Mouse (Mus musculus) brain, embryonic 18.5 days (tissue): ENCODE results near the gene Hdac10.

Experiments
- DNase-seq: peaks from one replicate; pipeline ENCODE4 v3.0.0-alpha.2; 2012; ENCODE audit warnings: low read depth, low spot score

The Hdac10 gene

DNA sequence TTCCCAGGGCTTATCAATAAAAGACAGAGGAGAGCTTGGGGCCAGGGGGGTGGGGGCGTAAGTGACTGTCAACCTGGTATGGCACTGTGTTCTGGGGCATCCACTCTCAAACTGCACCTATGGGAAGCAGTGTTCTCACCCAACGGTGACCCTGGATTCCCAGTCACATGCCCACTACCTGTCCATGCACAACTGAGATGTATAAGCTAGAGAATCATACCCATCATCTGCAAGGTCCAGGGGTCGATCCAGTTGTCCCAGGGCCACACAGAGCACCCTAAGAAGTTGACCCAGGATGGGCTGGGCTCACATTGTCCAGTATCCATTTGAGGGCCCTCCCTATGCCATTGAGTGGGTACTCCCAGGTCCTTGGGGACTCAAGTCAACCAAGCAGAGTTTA lies 4.2 kb downstream of the Hdac10 start:
- no peak for DNase-seq

GRCm38 (mm10) chr15:89123595-89123994 lies 4.9 kb downstream of the Hdac10 start:
- DNase-seq, result no peak

- DNase-seq, result peak; percentile 89
These were observed 5.7 kb downstream of the Hdac10 start, which contains the start of gene Tubgcp6 for GRCm38 (mm10) chr15:89122649-89123366. Gene Tubgcp6 (minus strand): TSS chr15:89123112.

DNA sequence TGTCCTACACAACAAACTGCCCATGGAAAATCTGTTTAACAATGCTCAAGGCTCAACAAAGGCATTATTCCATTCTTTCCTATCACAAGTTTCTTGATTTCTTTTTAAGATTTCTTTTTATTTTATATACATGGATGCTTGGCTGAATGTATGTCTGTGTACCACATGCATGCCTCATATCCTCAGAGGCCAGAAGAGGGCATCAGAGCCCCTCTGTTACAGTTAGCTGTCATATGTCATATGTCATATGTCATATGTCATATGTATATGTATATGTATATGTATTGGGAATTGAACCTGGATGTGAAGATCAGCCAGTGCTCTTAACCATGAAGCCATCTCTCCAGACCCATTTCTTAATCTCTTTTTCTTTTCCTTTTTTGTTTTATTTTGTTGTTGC lies 10.5 kb downstream of the Hdac10 start:
- DNase-seq, result no peak

DNA sequence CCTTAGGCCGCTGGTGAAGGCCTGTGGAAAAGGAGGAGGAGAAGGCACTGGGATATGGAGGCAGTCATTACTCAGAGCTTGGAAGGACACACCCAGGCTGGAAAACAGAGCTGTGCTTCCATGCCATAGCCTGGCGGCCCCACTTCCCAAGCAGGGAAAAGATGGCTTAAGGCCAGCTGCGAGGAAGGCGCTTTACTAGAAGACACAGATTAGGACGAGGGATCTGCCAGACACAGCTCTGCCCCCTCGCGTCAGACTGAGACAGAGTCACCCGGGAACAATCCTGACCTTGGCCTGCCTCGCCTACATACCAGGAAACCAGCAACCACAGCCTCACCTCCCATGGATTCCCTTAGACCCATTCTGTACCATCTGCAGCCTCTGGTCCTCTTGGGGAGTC lies 18.4 kb downstream of the Hdac10 start:
- DNase-seq, result no peak

- no peak for DNase-seq
These were observed 21.5 kb downstream of the Hdac10 start for GRCm38 (mm10) chr15:89106976-89107375.

DNA sequence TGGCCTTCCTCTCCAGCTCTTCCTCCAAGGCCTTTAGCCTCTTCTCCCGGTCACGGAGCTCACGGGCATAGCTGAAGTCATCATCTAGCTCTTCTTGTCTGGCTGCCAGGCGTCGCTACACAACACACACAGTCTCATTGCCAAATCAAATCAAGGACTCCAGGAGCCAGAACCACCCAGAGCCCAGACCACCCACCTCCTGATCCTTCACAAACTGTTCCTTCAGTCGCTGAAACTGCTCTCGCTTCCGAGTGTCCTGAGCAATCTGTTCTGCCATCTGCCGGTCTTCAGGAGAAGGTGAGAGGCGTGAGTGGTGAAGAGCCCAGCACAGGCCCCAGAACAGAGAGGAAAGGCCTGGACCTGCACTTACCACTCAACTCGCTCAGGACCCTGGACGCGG lies 22.4 kb downstream of the Hdac10 start:
- DNase-seq, result no peak

- no peak for DNase-seq
These were observed 24.1 kb downstream of the Hdac10 start for GRCm38 (mm10) chr15:89104425-89104824.

DNA sequence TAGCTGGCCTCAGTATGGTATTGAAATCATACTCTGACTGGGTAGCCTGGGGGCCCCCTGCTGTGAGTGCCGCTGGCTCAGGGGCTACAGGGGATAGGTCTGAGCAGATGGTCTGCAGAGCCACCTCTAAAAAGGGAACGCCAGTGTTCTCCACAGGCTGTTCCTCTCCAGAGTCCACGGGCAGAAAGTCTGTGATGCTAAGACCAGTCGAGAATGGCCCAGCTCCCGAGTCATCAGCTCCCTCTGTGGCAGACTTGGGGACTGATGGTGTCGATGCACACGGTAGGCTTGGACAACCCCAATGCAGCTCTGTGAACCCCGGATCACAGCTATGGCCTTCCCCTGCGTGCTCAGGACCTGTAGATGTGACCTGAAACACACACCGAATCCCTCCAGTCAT lies 24.6 kb downstream of the Hdac10 start:
- no peak for DNase-seq

GRCm38 (mm10) chr15:89102646-89103045 lies 25.9 kb downstream of the Hdac10 start:
- DNase-seq, result no peak

DNA sequence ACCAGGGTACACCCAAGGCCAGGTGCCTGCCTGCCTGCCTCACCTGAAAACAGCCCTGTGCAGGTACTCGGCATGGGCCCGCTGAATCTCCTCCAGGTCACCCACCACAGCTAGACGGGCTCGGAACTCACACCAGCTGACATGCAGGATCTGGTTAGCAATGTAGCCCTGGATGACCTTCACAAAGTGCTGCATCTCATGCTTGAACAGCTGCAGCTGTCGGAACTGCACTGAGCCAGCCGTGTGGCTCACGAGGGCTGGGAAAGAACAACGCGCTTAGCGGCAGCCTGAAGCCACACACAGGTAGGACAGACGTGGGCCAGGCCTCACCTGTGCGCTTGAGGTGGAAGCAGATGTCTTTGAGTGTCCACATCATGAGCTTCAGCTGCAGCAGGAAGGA lies 27.7 kb downstream of the Hdac10 start:
- DNase-seq, result no peak

- no peak for DNase-seq
These were observed 29.9 kb downstream of the Hdac10 start for GRCm38 (mm10) chr15:89098616-89099015.

GRCm38 (mm10) chr15:89097450-89097849 lies 31.1 kb downstream of the Hdac10 start:
- no peak for DNase-seq

DNA sequence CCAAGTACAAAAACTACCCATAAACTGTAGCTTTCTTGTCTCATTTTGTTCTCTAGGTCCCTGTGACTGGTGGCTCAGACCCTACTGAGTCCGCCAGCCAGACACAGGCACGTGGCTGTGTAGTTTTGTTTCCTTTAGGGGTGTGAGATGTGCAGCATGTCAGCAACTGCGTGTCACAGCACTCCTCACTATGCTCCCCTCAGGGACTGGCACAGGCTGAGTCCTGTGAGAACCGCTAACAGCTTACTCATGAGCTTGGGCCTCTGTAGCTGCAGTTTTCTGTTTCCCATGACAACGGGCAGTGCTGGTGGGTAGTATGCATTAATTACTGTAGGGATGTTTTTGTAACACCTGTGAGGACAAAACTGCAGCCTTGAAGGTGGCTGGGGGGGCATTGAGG lies 36.3 kb downstream of the Hdac10 start:
- DNase-seq, result no peak

GRCm38 (mm10) chr15:89090662-89091061 lies 37.8 kb downstream of the Hdac10 start:
- DNase-seq, result no peak

- no peak for DNase-seq
These were observed 39.0 kb downstream of the Hdac10 start for GRCm38 (mm10) chr15:89089248-89090051.

DNA sequence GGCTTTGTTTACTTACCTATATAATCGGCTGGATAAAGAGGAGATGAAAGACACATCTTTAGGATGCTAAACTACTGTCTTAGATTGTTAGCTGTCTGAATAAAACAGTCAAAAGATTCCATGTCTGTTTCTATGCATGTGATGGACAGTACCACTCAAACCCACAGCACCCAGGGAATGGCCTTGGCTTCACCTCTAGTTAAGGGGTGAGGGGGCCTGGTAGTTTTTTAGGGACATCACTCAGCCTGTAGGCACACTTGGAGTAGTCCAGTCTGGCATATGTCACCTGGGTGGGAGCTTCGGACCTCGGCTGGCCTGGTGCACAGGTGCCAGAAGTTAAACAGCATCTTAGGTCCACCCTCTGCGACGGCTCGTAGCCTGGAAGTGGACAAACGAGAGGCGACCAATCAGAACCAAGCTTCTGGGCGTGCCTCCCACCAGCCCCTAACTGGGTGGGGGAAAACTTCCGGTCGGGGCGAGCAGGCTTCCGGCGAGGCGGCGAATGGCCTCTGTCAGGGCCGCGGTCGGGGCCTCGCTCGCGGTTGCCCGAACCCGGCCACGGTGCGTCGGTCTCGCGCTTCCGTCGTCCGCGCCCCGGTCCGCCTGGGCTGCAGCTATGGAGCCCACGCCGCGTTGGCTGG lies 39.8 kb downstream of the Hdac10 start, which contains the start of gene Selenoo:
Gene Selenoo (plus strand): TSS at position 478 of the 641 bp plus-strand sequence.
- DNase-seq, result peak; percentile 75

DNA sequence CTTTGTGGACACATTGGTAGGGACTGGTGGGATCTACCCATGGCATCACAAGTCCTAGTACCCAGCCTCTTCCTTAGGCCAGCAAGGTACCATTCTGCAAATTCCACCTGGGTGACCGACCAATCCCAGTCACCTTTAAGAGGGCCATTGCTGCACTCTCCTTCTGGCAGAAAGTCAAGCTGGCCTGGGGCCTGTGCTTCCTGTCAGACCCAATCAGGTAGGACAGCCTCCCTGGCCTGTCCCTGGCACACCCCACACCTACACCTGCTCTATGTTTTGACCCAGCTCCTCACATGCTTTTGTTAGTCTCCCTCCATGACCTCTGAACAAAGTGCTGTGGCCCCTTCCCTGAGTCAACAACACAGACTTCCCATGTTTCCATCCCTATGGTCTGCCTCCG lies 43.7 kb downstream of the Hdac10 start:
- no peak for DNase-seq

- no peak for DNase-seq
These were observed 44.6 kb downstream of the Hdac10 start for GRCm38 (mm10) chr15:89083906-89084305.

- DNase-seq, result no peak
These were observed 50.2 kb downstream of the Hdac10 start for GRCm38 (mm10) chr15:89078208-89078836.

- no peak for DNase-seq
These were observed 52.3 kb downstream of the Hdac10 start for GRCm38 (mm10) chr15:89076156-89076731.
